Mouse (Mus musculus): ENCODE measurements around the gene Tmem232. TPM values are rescaled to one million over a fixed set of nuclear protein-coding genes. Genes with fewer than 3 reads are reported as not detected.
A peak's percentile ranks its signal among the peaks of the same experiment; 100 is the strongest.

Tmem232 gene
- polyA plus RNA-seq, 1 experiment, result 2.2 TPM

DNA sequence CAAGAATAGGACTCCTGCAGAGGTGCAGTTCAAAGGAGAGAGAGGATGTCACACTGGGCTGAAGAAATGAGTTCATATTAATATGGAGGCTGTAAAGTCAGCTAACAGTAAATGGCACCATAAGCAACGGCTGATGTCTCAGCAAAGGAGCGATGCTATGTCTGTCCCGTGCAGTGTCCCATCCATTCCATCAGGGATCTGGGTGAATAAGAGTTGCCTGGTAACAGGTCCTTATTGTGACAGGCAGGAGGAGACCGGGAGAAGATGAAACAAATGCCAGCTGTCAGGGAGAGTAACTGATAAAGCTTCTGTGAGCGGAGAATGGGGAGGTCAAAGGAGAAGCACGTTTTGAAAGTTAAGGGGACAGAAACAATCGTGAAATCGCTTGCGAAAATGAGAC is 135.3 kb downstream of the Tmem232 start:
- Histone ChIP-seq H3K27ac (ENCODE audit: insufficient read depth, low read length) (no peak overlapping the region), H3K4me1 (ENCODE audit: control insufficient read depth, insufficient read depth, low read length) (no peaks in the 10 kb centered on the region), H3K4me3 (ENCODE audit: insufficient read depth, low read length) (no peak overlapping the region)
- TF ChIP-seq CTCF (IDR thresholded peaks at IDR 0.05; ENCODE audit: extremely low read depth, insufficient read depth, low read length) (no peak), POLR2A (IDR thresholded peaks at IDR 0.05; ENCODE audit: extremely low read depth, insufficient read depth, low read length) (no peak)

DNA sequence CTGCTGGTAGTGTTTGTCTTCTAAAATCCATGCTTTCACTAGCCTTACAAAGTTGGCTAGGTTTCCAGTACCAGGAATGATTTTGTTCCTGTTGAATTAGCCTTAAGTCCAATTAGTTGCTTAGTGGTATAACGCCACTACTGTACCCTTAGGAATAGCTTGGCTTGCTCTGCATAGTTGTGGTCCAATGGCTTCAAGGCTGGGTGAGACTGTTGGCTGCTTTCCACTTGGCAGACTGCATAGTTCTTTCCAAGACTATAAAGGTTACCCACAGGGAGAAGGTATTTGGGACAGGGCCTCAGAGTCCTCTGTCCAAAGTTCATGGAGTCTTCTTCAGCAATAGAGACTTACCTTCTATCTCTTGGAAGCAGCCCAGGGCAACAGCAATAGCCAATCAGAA is 139.7 kb downstream of the Tmem232 start:
- H3K27ac ChIP-seq (ENCODE audit: insufficient read depth, low read length), result no peak overlapping the region
- TF ChIP-seq POLR2A (IDR thresholded peaks at IDR 0.05; ENCODE audit: extremely low read depth, insufficient read depth, low read length) (no peak), CTCF (IDR thresholded peaks at IDR 0.05; ENCODE audit: extremely low read depth, insufficient read depth, low read length) (no peak)
- no peak overlapping the region for H3K4me3 ChIP-seq (ENCODE audit: insufficient read depth, low read length)
- H3K4me1 ChIP-seq (ENCODE audit: control insufficient read depth, insufficient read depth, low read length), result no peaks in the 10 kb centered on the region

DNA sequence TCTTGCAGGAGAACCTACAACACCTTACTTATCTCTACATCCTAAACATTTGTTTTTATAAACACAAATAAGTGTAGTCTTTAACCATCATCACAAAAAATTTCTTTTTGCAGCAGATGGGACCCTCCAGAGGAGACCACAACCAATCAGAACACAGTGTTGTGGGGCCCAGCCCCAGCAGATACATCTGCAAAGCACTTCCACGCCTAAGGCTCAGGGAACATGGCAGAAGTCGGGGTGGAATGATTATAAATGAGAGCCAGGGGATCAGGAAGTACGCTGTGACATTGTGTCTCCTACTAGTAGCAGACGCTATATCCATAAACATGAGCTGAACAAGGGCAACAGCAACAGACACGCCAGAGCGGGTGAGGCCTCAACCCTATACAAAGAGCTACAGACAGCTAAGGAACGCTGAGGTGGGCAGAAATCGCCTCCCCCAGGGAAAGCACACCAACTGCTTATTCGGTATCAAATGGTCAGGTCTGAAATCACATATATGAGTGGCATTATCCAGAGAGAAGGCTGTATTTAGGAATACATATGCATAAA is 156.1 kb downstream of the Tmem232 start:
- TF ChIP-seq POLR2A (IDR thresholded peaks at IDR 0.05; ENCODE audit: extremely low read depth, insufficient read depth, low read length) (no peak), CTCF (IDR thresholded peaks at IDR 0.05; ENCODE audit: extremely low read depth, insufficient read depth, low read length) (no peak)
- no peak overlapping the region for H3K27ac ChIP-seq (ENCODE audit: insufficient read depth, low read length)
- no peaks in the 10 kb centered on the region for H3K4me1 ChIP-seq (ENCODE audit: control insufficient read depth, insufficient read depth, low read length)
- no peak overlapping the region for H3K4me3 ChIP-seq (ENCODE audit: insufficient read depth, low read length)

DNA sequence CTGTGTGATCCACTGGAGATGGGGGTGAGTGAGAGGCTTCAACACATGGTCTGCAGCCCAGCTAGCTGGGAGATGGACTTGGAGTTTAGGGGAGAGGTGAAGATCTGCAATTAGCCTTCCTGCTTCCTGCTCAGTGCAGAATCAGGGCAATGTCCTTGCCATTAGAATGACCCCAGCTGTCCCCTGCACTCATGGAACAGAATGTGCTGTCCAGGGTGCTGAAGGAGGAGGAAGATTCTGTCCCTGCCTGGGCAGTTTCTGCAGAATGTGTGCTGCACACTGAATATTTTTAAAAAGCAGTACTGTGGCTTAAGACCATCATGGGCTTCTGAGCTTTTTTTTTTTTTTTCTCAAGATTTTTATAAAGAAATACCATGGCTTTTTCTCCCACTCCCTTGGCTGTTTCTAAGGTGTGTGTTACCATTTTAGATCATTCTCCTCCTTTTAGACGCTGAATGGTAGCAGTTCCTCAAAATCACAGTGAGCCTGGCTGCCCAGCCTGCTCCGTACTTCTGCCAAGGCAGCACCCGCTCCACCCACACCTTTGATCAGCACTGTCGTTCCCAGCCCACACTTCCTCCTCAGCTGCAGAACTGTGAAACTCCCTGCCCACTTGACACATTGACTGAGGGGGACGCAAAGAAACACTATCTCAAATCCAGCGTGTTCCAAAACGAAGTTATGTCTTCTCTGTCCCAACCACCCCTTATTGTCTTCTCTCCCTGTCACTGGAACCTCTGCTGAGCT is 170.4 kb downstream of the Tmem232 start:
- TF ChIP-seq CTCF (IDR thresholded peaks at IDR 0.05; ENCODE audit: extremely low read depth, insufficient read depth, low read length) (no peak), POLR2A (IDR thresholded peaks at IDR 0.05; ENCODE audit: extremely low read depth, insufficient read depth, low read length) (no peak)
- Histone ChIP-seq H3K27ac (ENCODE audit: insufficient read depth, low read length) (peak overlapping the region; percentile 71), H3K4me1 (ENCODE audit: control insufficient read depth, insufficient read depth, low read length) (peaks cover 2% of the 10 kb centered on the region; the same call in 1 of the 2 replicates), H3K4me3 (ENCODE audit: insufficient read depth, low read length) (no peak overlapping the region)

DNA sequence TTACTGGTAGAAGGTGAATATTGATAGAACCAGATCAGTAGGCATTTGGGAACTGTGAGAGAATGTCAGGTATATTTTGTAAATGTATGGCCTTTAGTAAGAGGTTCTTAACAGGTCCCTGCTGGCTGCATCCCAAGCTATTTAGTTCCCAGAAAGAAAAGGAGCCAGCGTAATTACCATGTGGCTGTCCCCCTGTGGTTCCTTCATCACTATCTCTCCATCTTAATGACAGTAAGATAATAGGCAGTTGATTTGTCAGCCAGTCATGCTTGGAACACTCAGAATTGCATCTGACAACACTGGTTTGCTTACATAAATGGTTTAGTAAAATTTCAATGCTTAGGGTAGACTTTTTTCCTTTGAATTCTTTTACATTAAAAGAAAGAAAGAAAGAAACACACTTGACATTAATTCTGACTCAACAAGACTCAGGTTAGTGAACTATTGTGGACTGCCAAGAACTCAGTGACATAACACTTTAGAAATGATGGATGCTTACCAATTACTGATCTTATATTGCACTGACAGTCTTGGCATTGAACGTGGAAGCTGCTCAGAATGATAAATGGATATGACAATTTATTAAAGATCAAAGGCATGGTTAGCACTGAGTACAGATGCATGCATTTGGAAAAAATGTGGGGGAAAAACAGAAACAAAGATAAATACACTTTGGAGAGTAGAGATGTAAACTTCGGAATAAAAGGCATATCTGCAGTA is 174.9 kb downstream of the Tmem232 start:
- Histone ChIP-seq H3K27ac (ENCODE audit: insufficient read depth, low read length) (no peak overlapping the region), H3K4me3 (ENCODE audit: insufficient read depth, low read length) (no peak overlapping the region), H3K4me1 (ENCODE audit: control insufficient read depth, insufficient read depth, low read length) (peaks cover 2% of the 10 kb centered on the region; the same call in 1 of the 2 replicates)
- no peak for TF ChIP-seq CTCF (IDR thresholded peaks at IDR 0.05; ENCODE audit: extremely low read depth, insufficient read depth, low read length)
- TF ChIP-seq POLR2A (IDR thresholded peaks at IDR 0.05; ENCODE audit: extremely low read depth, insufficient read depth, low read length), result no peak

DNA sequence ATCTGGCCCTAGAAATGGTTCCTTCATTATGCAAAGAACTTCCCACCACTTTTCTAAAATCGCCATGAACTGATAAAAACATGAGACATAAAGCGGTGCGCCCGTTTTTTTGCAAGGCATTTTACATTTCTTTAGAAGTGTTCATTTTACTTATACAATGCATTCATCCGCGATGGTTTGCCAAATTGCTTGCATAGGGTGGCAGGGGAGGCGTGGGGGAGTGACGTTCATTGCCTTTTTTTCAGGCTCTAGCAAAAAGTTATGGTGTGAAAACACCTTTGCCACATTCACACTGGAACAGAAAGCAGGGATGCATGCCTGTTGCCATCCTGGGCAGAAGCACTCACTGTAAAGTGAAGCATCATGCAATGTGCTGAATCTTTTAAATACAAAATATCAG is 188.7 kb downstream of the Tmem232 start:
- Histone ChIP-seq H3K27ac (ENCODE audit: insufficient read depth, low read length) (no peak overlapping the region), H3K4me1 (ENCODE audit: control insufficient read depth, insufficient read depth, low read length) (no peaks in the 10 kb centered on the region; the same call in 1 of the 2 replicates), H3K4me3 (ENCODE audit: insufficient read depth, low read length) (no peak overlapping the region)
- TF ChIP-seq CTCF (IDR thresholded peaks at IDR 0.05; ENCODE audit: extremely low read depth, insufficient read depth, low read length) (no peak), POLR2A (IDR thresholded peaks at IDR 0.05; ENCODE audit: extremely low read depth, insufficient read depth, low read length) (no peak)

DNA sequence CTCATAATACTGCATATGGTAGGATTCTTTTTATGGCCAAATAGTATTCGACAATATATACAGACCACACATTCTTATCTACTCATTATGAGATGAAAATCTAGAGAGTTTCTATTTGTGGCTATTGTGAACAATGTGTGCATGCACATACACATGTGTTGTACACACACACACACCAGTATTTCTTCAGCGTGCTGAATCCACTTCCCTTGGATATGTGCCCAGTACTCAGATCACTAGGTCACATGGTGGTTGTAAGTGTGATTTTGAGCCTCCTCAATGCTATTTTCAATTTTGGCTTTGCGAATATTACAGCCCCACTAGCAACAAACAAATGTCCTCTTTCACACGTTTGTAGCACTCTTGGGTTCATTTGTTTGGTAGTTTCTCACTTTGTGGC is 200.6 kb downstream of the Tmem232 start:
- TF ChIP-seq POLR2A (IDR thresholded peaks at IDR 0.05; ENCODE audit: extremely low read depth, insufficient read depth, low read length), result no peak
- TF ChIP-seq CTCF (IDR thresholded peaks at IDR 0.05; ENCODE audit: extremely low read depth, insufficient read depth, low read length), result no peak
- no peaks in the 10 kb centered on the region; the same call in 1 of the 2 replicates for H3K4me1 ChIP-seq (ENCODE audit: control insufficient read depth, insufficient read depth, low read length)
- no peak overlapping the region for H3K4me3 ChIP-seq (ENCODE audit: insufficient read depth, low read length)
- H3K27ac ChIP-seq (ENCODE audit: insufficient read depth, low read length), result no peak overlapping the region

DNA sequence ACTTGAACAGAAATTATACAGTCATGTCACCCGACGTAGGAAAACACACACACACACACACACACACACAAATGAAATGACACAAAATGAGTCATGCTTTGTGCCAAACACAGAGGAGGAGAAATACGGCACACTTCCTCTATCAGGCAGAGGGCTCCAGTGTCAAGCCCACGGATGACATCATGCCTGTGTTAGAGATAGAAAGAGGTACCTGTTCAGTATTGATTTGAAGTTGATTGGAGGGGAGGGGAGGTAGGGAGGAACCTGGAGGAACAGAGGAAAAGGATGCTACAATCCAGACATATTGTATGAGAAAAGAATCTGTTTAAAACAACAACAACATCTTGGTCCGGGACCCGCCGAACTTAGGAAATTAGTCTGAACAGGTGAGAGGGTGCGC is 209.8 kb downstream of the Tmem232 start:
- Histone ChIP-seq H3K4me3 (ENCODE audit: insufficient read depth, low read length) (no peak overlapping the region), H3K4me1 (ENCODE audit: control insufficient read depth, insufficient read depth, low read length) (no peaks in the 10 kb centered on the region), H3K27ac (ENCODE audit: insufficient read depth, low read length) (no peak overlapping the region)
- TF ChIP-seq POLR2A (IDR thresholded peaks at IDR 0.05; ENCODE audit: extremely low read depth, insufficient read depth, low read length) (no peak), CTCF (IDR thresholded peaks at IDR 0.05; ENCODE audit: extremely low read depth, insufficient read depth, low read length) (no peak)

DNA sequence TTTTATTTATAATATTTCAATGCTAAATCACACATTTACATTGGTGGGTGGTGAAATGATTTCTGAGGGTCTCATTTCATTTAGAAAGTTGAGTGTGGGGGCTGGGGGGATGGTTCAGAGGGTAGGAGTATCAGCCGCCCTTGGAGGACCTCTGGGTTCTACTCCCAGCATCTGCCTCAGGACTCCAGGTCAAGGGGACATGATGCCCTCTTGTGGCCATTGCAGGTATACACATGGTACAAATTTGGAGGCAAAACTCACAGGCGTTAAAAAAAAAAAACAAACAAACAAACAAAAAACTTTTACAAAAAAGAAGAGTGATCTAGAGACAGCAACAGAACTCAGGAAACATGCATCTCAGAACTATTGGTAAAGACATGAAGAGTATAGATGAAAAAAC is 215.3 kb downstream of the Tmem232 start:
- H3K4me1 ChIP-seq (ENCODE audit: control insufficient read depth, insufficient read depth, low read length), result no peaks in the 10 kb centered on the region
- no peak overlapping the region for H3K4me3 ChIP-seq (ENCODE audit: insufficient read depth, low read length)
- TF ChIP-seq POLR2A (IDR thresholded peaks at IDR 0.05; ENCODE audit: extremely low read depth, insufficient read depth, low read length) (no peak), CTCF (IDR thresholded peaks at IDR 0.05; ENCODE audit: extremely low read depth, insufficient read depth, low read length) (peak; percentile 70)
- H3K27ac ChIP-seq (ENCODE audit: insufficient read depth, low read length), result no peak overlapping the region
